ENCODE assay signal across 20 mouse cellular contexts in the genomic region with DNA sequence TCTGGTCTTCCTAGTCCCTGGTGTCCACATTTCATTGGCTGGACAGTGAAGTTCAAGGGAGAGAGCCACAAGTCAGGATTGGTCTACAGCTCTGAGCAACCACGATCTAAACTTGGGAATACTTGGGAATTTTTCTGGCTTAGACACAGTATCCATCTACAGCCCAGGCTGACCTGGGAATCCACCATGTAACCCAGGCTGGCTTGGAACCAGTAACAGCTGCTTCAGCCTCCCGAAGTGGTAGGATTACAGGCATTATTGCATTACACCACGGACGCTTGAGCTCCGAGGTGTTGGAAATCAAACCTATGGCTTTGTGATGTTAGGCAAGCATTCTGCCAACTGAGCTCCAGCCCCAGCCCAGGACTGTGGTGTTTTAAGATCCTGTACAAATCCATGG. TPM values are rescaled to one million over a fixed set of nuclear protein-coding genes. Genes with fewer than 3 reads are reported as not detected.
A peak's percentile ranks its signal among the peaks of the same experiment; 100 is the strongest.
DNase-seq lines count a peak whose midpoint lies in the region; ATAC-seq lines count a peak whose summit lies in the region.
"Had no signal": no experiment of that assay in that cellular context is flagged by ENCODE, and none has a peak within 500 bp of the region (broad histone marks: within the 10 kb centered on the region; RNA-seq: fewer than 3 reads in every experiment).

No protein-coding gene starts in this region.

- peak; percentile 72 for DNase-seq in embryonic facial prominence, embryonic 14.5 days (ENCODE audit: low spot score)
- no peak for DNase-seq in embryonic facial prominence, embryonic 10.5 days (ENCODE audit: low spot score)
- no peak for DNase-seq in midbrain, embryonic 11.5 days (ENCODE audit: low spot score, missing footprints)
- no peak for DNase-seq in left cerebral cortex, postnatal 25 days (ENCODE audit: low spot score in 2 of 2)
- DNase-seq: adrenal gland, adult 2 months; cerebellum, adult 2 months; heart, postnatal 14 days had no signal

- intact Hi-C loops in left cerebral cortex, postnatal 25 days (cut with DNase I): no loop called here

- peak overlapping the region; percentile 6; the same call in 1 of the 2 replicates for H3K27ac ChIP-seq in embryonic facial prominence, embryonic 14.5 days (replicated peaks; ENCODE audit: low read depth, low read length)
- no peak overlapping the region; the same call in 1 of the 2 replicates for H3K27ac ChIP-seq in embryonic facial prominence, embryonic 10.5 days (replicated peaks)
- peak overlapping the region; percentile 7; the same call in 1 of the 2 replicates for H3K27ac ChIP-seq in midbrain, embryonic 11.5 days (ENCODE audit: low read depth, low read length)
- H3K27ac ChIP-seq in midbrain, embryonic 16.5 days (ENCODE audit: low read length): no peak overlapping the region
- H3K27ac ChIP-seq in embryonic facial prominence, embryonic 15.5 days (replicated peaks): no peak overlapping the region
- H3K27ac ChIP-seq in forebrain, embryonic 16.5 days (ENCODE audit: low read length): peak overlapping the region; percentile 34
- H3K27ac ChIP-seq in intestine, embryonic 15.5 days: no peak overlapping the region
- H3K27ac ChIP-seq: kidney, embryonic 15.5 days; limb, embryonic 12.5 days; liver, embryonic 14.5 days; macrophage; stomach, postnatal 0 days had no signal

- no peaks in the 10 kb centered on the region for H3K36me3 ChIP-seq in embryonic facial prominence, embryonic 14.5 days (ENCODE audit: control insufficient read depth, insufficient read depth, low read length)
- peaks cover 57% of the 10 kb centered on the region for H3K36me3 ChIP-seq in embryonic facial prominence, embryonic 10.5 days (replicated peaks)
- peaks cover 13% of the 10 kb centered on the region for H3K36me3 ChIP-seq in midbrain, embryonic 11.5 days (ENCODE audit: control insufficient read depth, insufficient read depth, low read length)
- H3K36me3 ChIP-seq in midbrain, embryonic 16.5 days (ENCODE audit: control insufficient read depth, insufficient read depth, low read length): no peaks in the 10 kb centered on the region
- no peaks in the 10 kb centered on the region for H3K36me3 ChIP-seq in embryonic facial prominence, embryonic 15.5 days
- H3K36me3 ChIP-seq in forebrain, embryonic 16.5 days (ENCODE audit: control insufficient read depth, insufficient read depth): no peaks in the 10 kb centered on the region
- no peaks in the 10 kb centered on the region for H3K36me3 ChIP-seq in intestine, embryonic 15.5 days
- H3K36me3 ChIP-seq: heart, embryonic 12.5 days; kidney, embryonic 15.5 days; limb, embryonic 12.5 days had no signal

- H3K9me3 ChIP-seq in embryonic facial prominence, embryonic 14.5 days (ENCODE audit: control insufficient read depth, low read length): no peaks in the 10 kb centered on the region
- no peaks in the 10 kb centered on the region for H3K9me3 ChIP-seq in embryonic facial prominence, embryonic 10.5 days
- no peaks in the 10 kb centered on the region for H3K9me3 ChIP-seq in midbrain, embryonic 11.5 days (ENCODE audit: control insufficient read depth, low read length)
- H3K9me3 ChIP-seq in midbrain, embryonic 16.5 days (replicated peaks; ENCODE audit: control insufficient read depth, low read length, poor library complexity, severe bottlenecking): no peaks in the 10 kb centered on the region
- H3K9me3 ChIP-seq in embryonic facial prominence, embryonic 15.5 days (replicated peaks): no peaks in the 10 kb centered on the region
- H3K9me3 ChIP-seq in forebrain, embryonic 16.5 days (ENCODE audit: control insufficient read depth, low read length): no peaks in the 10 kb centered on the region
- H3K9me3 ChIP-seq in intestine, embryonic 15.5 days: no peaks in the 10 kb centered on the region
- H3K9me3 ChIP-seq: kidney, embryonic 15.5 days; limb, embryonic 12.5 days had no signal

- no peak overlapping the region for H3K9ac ChIP-seq in embryonic facial prominence, embryonic 14.5 days (ENCODE audit: low read depth, low read length)
- H3K9ac ChIP-seq in midbrain, embryonic 11.5 days (ENCODE audit: low read length): no peak overlapping the region
- H3K9ac ChIP-seq in midbrain, embryonic 16.5 days (ENCODE audit: low read depth, low read length): no peak overlapping the region
- no peak overlapping the region for H3K9ac ChIP-seq in embryonic facial prominence, embryonic 15.5 days
- no peak overlapping the region for H3K9ac ChIP-seq in forebrain, embryonic 16.5 days (replicated peaks; ENCODE audit: low read depth, low read length)
- H3K9ac ChIP-seq in intestine, embryonic 15.5 days: no peak overlapping the region
- H3K9ac ChIP-seq: heart, embryonic 12.5 days; kidney, embryonic 15.5 days; limb, embryonic 12.5 days; liver, embryonic 14.5 days had no signal

- 59% methylated on average over 5 of the region's 5 CpGs for WGBS in embryonic facial prominence, embryonic 14.5 days
- 82% methylated on average over 5 of the region's 5 CpGs for WGBS in embryonic facial prominence, embryonic 10.5 days
- WGBS in midbrain, embryonic 11.5 days: 84% methylated on average over 5 of the region's 5 CpGs
- WGBS in midbrain, embryonic 16.5 days: 79% methylated on average over 5 of the region's 5 CpGs
- 56% methylated on average over 5 of the region's 5 CpGs for WGBS in embryonic facial prominence, embryonic 15.5 days
- 62% methylated on average over 5 of the region's 5 CpGs for WGBS in forebrain, embryonic 16.5 days
- WGBS in intestine, embryonic 15.5 days: 84% methylated on average over 5 of the region's 5 CpGs

- ATAC-seq in embryonic facial prominence, embryonic 14.5 days (ENCODE audit: low read depth): peak; percentile 51
- ATAC-seq in midbrain, embryonic 11.5 days (ENCODE audit: low FRiP score): no peak
- ATAC-seq in midbrain, embryonic 16.5 days: no peak
- ATAC-seq in embryonic facial prominence, embryonic 15.5 days (ENCODE audit: insufficient number of reproducible peaks, low FRiP score, low TSS enrichment, low read depth): peak; percentile 6; the same call in 1 of the 2 replicates
- 0 out of 2 replicates have a peak, but pooled peaks have one; percentile 14 for ATAC-seq in forebrain, embryonic 16.5 days
- ATAC-seq in intestine, embryonic 15.5 days: no peak
- ATAC-seq: intestine, postnatal 0 days had no signal

- H3K4me1 ChIP-seq in embryonic facial prominence, embryonic 14.5 days (ENCODE audit: control insufficient read depth, insufficient read depth, low read length): no peaks in the 10 kb centered on the region; the same call in 1 of the 2 replicates
- peaks cover 36% of the 10 kb centered on the region for H3K4me1 ChIP-seq in embryonic facial prominence, embryonic 10.5 days
- H3K4me1 ChIP-seq in midbrain, embryonic 11.5 days (ENCODE audit: control insufficient read depth, insufficient read depth, low read length): peaks cover 7% of the 10 kb centered on the region; the same call in 1 of the 2 replicates
- H3K4me1 ChIP-seq in midbrain, embryonic 16.5 days (ENCODE audit: control insufficient read depth, insufficient read depth, low read length): no peaks in the 10 kb centered on the region
- peaks cover 4% of the 10 kb centered on the region; the same call in 1 of the 2 replicates for H3K4me1 ChIP-seq in embryonic facial prominence, embryonic 15.5 days
- H3K4me1 ChIP-seq in forebrain, embryonic 16.5 days (replicated peaks; ENCODE audit: control insufficient read depth, insufficient read depth, low read length): peaks cover 18% of the 10 kb centered on the region
- H3K4me1 ChIP-seq in intestine, embryonic 15.5 days (replicated peaks): no peaks in the 10 kb centered on the region
- H3K4me1 ChIP-seq: heart, embryonic 12.5 days; kidney, embryonic 15.5 days had no signal

- H3K4me3 ChIP-seq in embryonic facial prominence, embryonic 14.5 days (ENCODE audit: low read depth, low read length): no peak overlapping the region
- H3K4me3 ChIP-seq in embryonic facial prominence, embryonic 10.5 days: no peak overlapping the region
- H3K4me3 ChIP-seq in midbrain, embryonic 11.5 days (ENCODE audit: low read depth, low read length): no peak overlapping the region
- H3K4me3 ChIP-seq in midbrain, embryonic 16.5 days (ENCODE audit: low read depth, low read length): no peak overlapping the region
- H3K4me3 ChIP-seq in embryonic facial prominence, embryonic 15.5 days (replicated peaks): no peak overlapping the region
- H3K4me3 ChIP-seq in forebrain, embryonic 16.5 days (replicated peaks; ENCODE audit: low read length): no peak overlapping the region
- no peak overlapping the region for H3K4me3 ChIP-seq in intestine, embryonic 15.5 days (replicated peaks)
- H3K4me3 ChIP-seq: erythroblast, embryonic 14.5 days; heart, embryonic 12.5 days; kidney, embryonic 15.5 days; limb, embryonic 12.5 days had no signal

- no peak overlapping the region for H3K4me2 ChIP-seq in embryonic facial prominence, embryonic 14.5 days (ENCODE audit: low read depth, low read length)
- no peak overlapping the region for H3K4me2 ChIP-seq in midbrain, embryonic 11.5 days
- H3K4me2 ChIP-seq in midbrain, embryonic 16.5 days (ENCODE audit: low read length): no peak overlapping the region
- H3K4me2 ChIP-seq in embryonic facial prominence, embryonic 15.5 days (replicated peaks): no peak overlapping the region
- no peak overlapping the region for H3K4me2 ChIP-seq in forebrain, embryonic 16.5 days (ENCODE audit: low read length)
- no peak overlapping the region for H3K4me2 ChIP-seq in intestine, embryonic 15.5 days (replicated peaks)
- H3K4me2 ChIP-seq: heart, embryonic 12.5 days; kidney, embryonic 15.5 days; limb, embryonic 12.5 days had no signal

- no peaks in the 10 kb centered on the region for H3K27me3 ChIP-seq in embryonic facial prominence, embryonic 14.5 days (replicated peaks; ENCODE audit: control insufficient read depth, insufficient read depth, low read length)
- no peaks in the 10 kb centered on the region for H3K27me3 ChIP-seq in embryonic facial prominence, embryonic 10.5 days (replicated peaks; ENCODE audit: low read depth, poor library complexity, severe bottlenecking)
- no peaks in the 10 kb centered on the region for H3K27me3 ChIP-seq in midbrain, embryonic 11.5 days (ENCODE audit: control insufficient read depth, insufficient read depth, low read length)
- no peaks in the 10 kb centered on the region for H3K27me3 ChIP-seq in midbrain, embryonic 16.5 days (ENCODE audit: control insufficient read depth, insufficient read depth, low read depth, low read length)
- H3K27me3 ChIP-seq in embryonic facial prominence, embryonic 15.5 days: no peaks in the 10 kb centered on the region
- H3K27me3 ChIP-seq in forebrain, embryonic 16.5 days (replicated peaks; ENCODE audit: control insufficient read depth, insufficient read depth, low read length): no peaks in the 10 kb centered on the region
- H3K27me3 ChIP-seq in intestine, embryonic 15.5 days (replicated peaks): no peaks in the 10 kb centered on the region; the same call in 1 of the 2 replicates
- H3K27me3 ChIP-seq: kidney, embryonic 15.5 days; limb, embryonic 12.5 days had no signal

RNA-seq across cellular contexts. Expression of a gene that starts 9.6 kb away (rescaled TPM):
- polyA plus RNA-seq in embryonic facial prominence, embryonic 14.5 days (2014; fragmentation: Nextera tagmentation; extraction: Ambion mirVana): 13.6 and 13.7 TPM in 2 replicates
- 36.4 and 39.0 TPM in 2 replicates for polyA plus RNA-seq in embryonic facial prominence, embryonic 10.5 days (2016; fragmentation: Nextera tagmentation; extraction: Ambion mirVana)
- 57.2 and 61.8 TPM in 2 replicates for polyA plus RNA-seq in midbrain, embryonic 11.5 days (2014; fragmentation: Nextera tagmentation; extraction: Ambion mirVana)
- polyA plus RNA-seq in midbrain, embryonic 16.5 days (2015; fragmentation: Nextera tagmentation; extraction: Ambion mirVana): 13.5 and 19.7 TPM in 2 replicates
- 21.3 and 22.8 TPM in 2 replicates for polyA plus RNA-seq in embryonic facial prominence, embryonic 15.5 days (2015; fragmentation: Nextera tagmentation; extraction: Ambion mirVana)
- 58.1 and 67.0 TPM in 2 replicates for polyA plus RNA-seq in forebrain, embryonic 16.5 days (2015; fragmentation: Nextera tagmentation; extraction: Ambion mirVana)
- total RNA-seq in left cerebral cortex, postnatal 25 days (2021): 1 to 10 TPM; 6.0 to 6.1 TPM
- 19.7 and 20.4 TPM in 2 replicates for polyA plus RNA-seq in intestine, embryonic 15.5 days (2015; fragmentation: Nextera tagmentation; extraction: Ambion mirVana)

RNA-seq across cellular contexts. Expression of a gene that starts 39.1 kb away (rescaled TPM):
- polyA plus RNA-seq in embryonic facial prominence, embryonic 14.5 days (2014; fragmentation: Nextera tagmentation; extraction: Ambion mirVana): 6.1 and 6.3 TPM in 2 replicates
- 3.3 and 4.3 TPM in 2 replicates for polyA plus RNA-seq in embryonic facial prominence, embryonic 10.5 days (2016; fragmentation: Nextera tagmentation; extraction: Ambion mirVana)
- 1.3 and 1.5 TPM in 2 replicates for polyA plus RNA-seq in midbrain, embryonic 11.5 days (2014; fragmentation: Nextera tagmentation; extraction: Ambion mirVana)
- polyA plus RNA-seq in midbrain, embryonic 16.5 days (2015; fragmentation: Nextera tagmentation; extraction: Ambion mirVana): 1.8 and 2.2 TPM in 2 replicates
- polyA plus RNA-seq in embryonic facial prominence, embryonic 15.5 days (2015; fragmentation: Nextera tagmentation; extraction: Ambion mirVana): 4.3 TPM in 2 replicates
- 1.3 and 1.4 TPM in 2 replicates for polyA plus RNA-seq in forebrain, embryonic 16.5 days (2015; fragmentation: Nextera tagmentation; extraction: Ambion mirVana)
- total RNA-seq in left cerebral cortex, postnatal 25 days (2021): 1 to 10 TPM; 3.9 to 4.2 TPM
- polyA plus RNA-seq in intestine, embryonic 15.5 days (2015; fragmentation: Nextera tagmentation; extraction: Ambion mirVana): 6.9 and 7.3 TPM in 2 replicates
- total RNA-seq: granulocyte monocyte progenitor cell, adult 5-6 weeks had no signal
- polyA plus RNA-seq: macrophage had no signal

RNA-seq across cellular contexts. Expression of a gene that starts 45.1 kb away (rescaled TPM):
- polyA plus RNA-seq in embryonic facial prominence, embryonic 14.5 days (2014; fragmentation: Nextera tagmentation; extraction: Ambion mirVana): 0.18 and 0.28 TPM in 2 replicates
- polyA plus RNA-seq in embryonic facial prominence, embryonic 10.5 days (2016; fragmentation: Nextera tagmentation; extraction: Ambion mirVana): 0.05 and 0.16 TPM in 2 replicates
- 0.18 TPM in 2 replicates for polyA plus RNA-seq in midbrain, embryonic 11.5 days (2014; fragmentation: Nextera tagmentation; extraction: Ambion mirVana)
- polyA plus RNA-seq in midbrain, embryonic 16.5 days (2015; fragmentation: Nextera tagmentation; extraction: Ambion mirVana): 9.6 and 12.6 TPM in 2 replicates
- polyA plus RNA-seq in embryonic facial prominence, embryonic 15.5 days (2015; fragmentation: Nextera tagmentation; extraction: Ambion mirVana): 0.09 and 0.21 TPM in 2 replicates
- 6.4 and 8.2 TPM in 2 replicates for polyA plus RNA-seq in forebrain, embryonic 16.5 days (2015; fragmentation: Nextera tagmentation; extraction: Ambion mirVana)
- total RNA-seq in left cerebral cortex, postnatal 25 days (2021): 100 to 1,000 TPM; 137 to 153 TPM
- polyA plus RNA-seq in intestine, embryonic 15.5 days (2015; fragmentation: Nextera tagmentation; extraction: Ambion mirVana): 0.08 and 0.29 TPM in 2 replicates
- total RNA-seq: granulocyte monocyte progenitor cell, adult 5-6 weeks had no signal
- polyA plus RNA-seq: heart, embryonic 12.5 days; kidney, embryonic 15.5 days; liver, embryonic 14.5 days; macrophage had no signal

Comparison
In these comparisons a context has a peak if more than half of its experiments do, and no peak if none do; other contexts are left out.
1. H3K27ac ChIP-seq: peak in embryonic facial prominence, embryonic 14.5 days (single experiment), midbrain, embryonic 11.5 days (single experiment) and forebrain, embryonic 16.5 days (single experiment); none in embryonic facial prominence, embryonic 10.5 days (single experiment), midbrain, embryonic 16.5 days (single experiment), embryonic facial prominence, embryonic 15.5 days (single experiment) and intestine, embryonic 15.5 days (single experiment).
2. ATAC-seq: peak in embryonic facial prominence, embryonic 14.5 days (single experiment), embryonic facial prominence, embryonic 15.5 days (single experiment) and forebrain, embryonic 16.5 days (single experiment); none in midbrain, embryonic 11.5 days (single experiment), midbrain, embryonic 16.5 days (single experiment) and intestine, embryonic 15.5 days (single experiment).